Mouse (Mus musculus) midbrain, embryonic 16.5 days (tissue): ENCODE data around the gene Mcu. TPM values are rescaled to one million over a fixed set of nuclear protein-coding genes. Genes with fewer than 3 reads are reported as not detected.

Experiments used
- ATAC-seq: fragments of 200-750 bp; cut with Nextera tagmentation; 2 replicates; pipeline ENCODE4 v1.8.0; 2017; ENCODE audit warnings: moderate TSS enrichment
- H3K27ac ChIP-seq: fragments of 300-500 bp; sonication (generic); 2 replicates; pipeline ENCODE4 v1.5.1; 2014; ENCODE audit warnings: mild to moderate bottlenecking, low read length, mixed read lengths
- H3K27me3 ChIP-seq: fragments of 300-500 bp; sonication (generic); 2 replicates; pipeline ENCODE4 v1.6.1; 2014; ENCODE audit warnings: low read depth, low read length, mixed read lengths; ENCODE audit not compliant: control insufficient read depth, insufficient read depth
- H3K36me3 ChIP-seq: fragments of 300-500 bp; sonication (generic); 2 replicates; pipeline ENCODE4 v1.6.1; 2014; ENCODE audit warnings: mild to moderate bottlenecking, low read length, moderate library complexity, mixed read lengths; ENCODE audit not compliant: control insufficient read depth, insufficient read depth
- H3K4me1 ChIP-seq: fragments of 300-500 bp; sonication (generic); 2 replicates; pipeline ENCODE4 v1.6.1; 2014; ENCODE audit warnings: mild to moderate bottlenecking, low read length, mixed read lengths; ENCODE audit not compliant: control insufficient read depth, insufficient read depth
- H3K4me2 ChIP-seq: fragments of 300-500 bp; sonication (generic); 2 replicates; pipeline ENCODE4 v1.6.1; 2014; ENCODE audit warnings: mild to moderate bottlenecking, low read length, mixed read lengths
- H3K4me3 ChIP-seq: fragments of 300-500 bp; sonication (generic); 2 replicates; pipeline ENCODE4 v1.5.1; 2014; ENCODE audit warnings: low read depth, mild to moderate bottlenecking, low read length, moderate library complexity, mixed read lengths
- H3K9ac ChIP-seq: fragments of 300-500 bp; sonication (generic); 2 replicates; pipeline ENCODE4 v1.6.1; 2014; ENCODE audit warnings: low read depth, low read length, mixed read lengths
- H3K9me3 ChIP-seq: fragments of 300-500 bp; sonication (generic); replicated peaks from 2 replicates; pipeline ENCODE4 v1.6.1; 2014; ENCODE audit warnings: mild to moderate bottlenecking, low read length, mixed read lengths; ENCODE audit not compliant: control insufficient read depth, poor library complexity, severe bottlenecking
- WGBS: fragments of 180-500 bp; shearing (Covaris S2); extraction: QIAGEN DNeasy Blood & Tissue Kit; methylation state at CpG from one replicate; pipeline ENCODE4 v1.1.7; 2014; 5-methylcytosine and 5-hydroxymethylcytosine counted together
- polyA plus RNA-seq: library from polyadenylated mRNA; unstranded; fragments of >200 nt; fragmentation: Nextera tagmentation; extraction: Ambion mirVana; gene quantifications from 2 replicates; pipeline ENCODE4 v1.2.1, GENCODE M21; 2015

The Mcu gene
- polyA plus RNA-seq, 1 experiment from 2014 or later: 36.4 TPM

DNA sequence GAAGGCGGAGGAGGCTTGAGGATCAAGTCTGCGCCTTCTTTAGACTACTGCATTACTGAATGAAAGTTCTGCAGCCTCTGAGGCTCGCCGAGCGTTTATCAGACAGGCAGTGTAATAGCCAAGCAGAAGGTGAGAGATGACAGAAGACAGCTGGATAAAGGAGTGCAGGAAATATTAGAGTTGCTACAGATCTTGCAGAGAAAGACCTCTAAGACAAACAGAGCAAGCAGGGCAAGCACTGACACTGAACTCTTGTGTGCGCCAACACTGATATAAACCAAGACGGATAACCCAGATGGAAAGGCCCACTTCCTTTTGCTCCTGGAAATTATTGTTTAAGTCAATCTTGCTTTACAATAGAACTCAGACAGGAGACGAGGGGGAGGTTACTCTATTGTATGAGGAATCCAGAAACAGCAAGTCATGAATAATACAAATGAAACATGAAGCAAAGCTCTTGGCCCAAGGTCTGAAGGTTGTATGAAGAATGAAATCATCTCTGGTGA lies 92.6 kb downstream of the Mcu start:
- no peaks in the 10 kb centered on the region for H3K27me3 ChIP-seq
- H3K4me2 ChIP-seq: no peak overlapping the region
- no peak overlapping the region for H3K4me3 ChIP-seq
- 0 out of 2 replicates have a peak, but pooled peaks cover 2% of the 10 kb centered on the region for H3K9me3 ChIP-seq
- WGBS: 52% methylated on average over 8 of the region's 8 CpGs
- peaks cover 2% of the 10 kb centered on the region; the same call in 1 of the 2 replicates for H3K4me1 ChIP-seq
- H3K36me3 ChIP-seq: no peaks in the 10 kb centered on the region
- H3K27ac ChIP-seq: no peak overlapping the region
- no peak overlapping the region; the same call in 1 of the 2 replicates for H3K9ac ChIP-seq
- no peak for ATAC-seq

- H3K9me3 ChIP-seq: 0 out of 2 replicates have a peak, but pooled peaks cover 2% of the 10 kb centered on the region
- H3K9ac ChIP-seq: no peak overlapping the region
- H3K4me3 ChIP-seq: no peak overlapping the region
- H3K27me3 ChIP-seq: no peaks in the 10 kb centered on the region
- H3K36me3 ChIP-seq: no peaks in the 10 kb centered on the region
- H3K4me2 ChIP-seq: no peak overlapping the region
- no peak for ATAC-seq
- peaks cover 2% of the 10 kb centered on the region; the same call in 1 of the 2 replicates for H3K4me1 ChIP-seq
- 79% methylated on average over 2 of the region's 2 CpGs for WGBS
- H3K27ac ChIP-seq: no peak overlapping the region
These were observed 95.8 kb downstream of the Mcu start for GRCm38 (mm10) chr10:59520701-59521100.

DNA sequence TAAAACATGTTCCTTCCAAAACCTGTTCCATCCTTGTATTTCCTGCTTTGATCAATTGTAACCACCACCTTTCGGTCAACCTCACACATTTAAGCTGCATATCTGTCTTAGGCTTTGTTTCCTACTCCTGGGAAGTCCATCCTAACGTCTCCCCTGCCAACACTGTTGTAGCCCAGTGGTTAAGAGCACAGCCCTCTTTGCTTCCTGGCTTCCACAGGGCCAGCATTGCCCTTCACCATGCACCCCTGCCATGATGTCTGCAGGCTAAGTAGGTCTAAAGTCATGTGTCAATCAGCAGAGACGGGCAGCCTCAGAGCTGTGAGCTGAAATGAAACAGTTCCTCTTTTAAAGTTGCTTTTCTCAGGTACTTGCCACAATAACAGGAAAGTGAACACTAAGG lies 97.1 kb downstream of the Mcu start:
- H3K27me3 ChIP-seq: no peaks in the 10 kb centered on the region
- no peaks in the 10 kb centered on the region for H3K36me3 ChIP-seq
- WGBS: 89% methylated on average over 3 of the region's 3 CpGs
- H3K9ac ChIP-seq: no peak overlapping the region
- no peak overlapping the region for H3K4me2 ChIP-seq
- H3K9me3 ChIP-seq: 0 out of 2 replicates have a peak, but pooled peaks cover 2% of the 10 kb centered on the region
- H3K4me1 ChIP-seq: peaks cover 2% of the 10 kb centered on the region; the same call in 1 of the 2 replicates
- H3K27ac ChIP-seq: no peak overlapping the region
- no peak overlapping the region for H3K4me3 ChIP-seq
- ATAC-seq: no peak

GRCm38 (mm10) chr10:59517201-59517600 lies 99.3 kb downstream of the Mcu start:
- Histone ChIP-seq H3K9ac (no peak overlapping the region), H3K4me3 (no peak overlapping the region), H3K4me2 (no peak overlapping the region), H3K27me3 (no peaks in the 10 kb centered on the region), H3K36me3 (no peaks in the 10 kb centered on the region), H3K9me3 (0 out of 2 replicates have a peak, but pooled peaks cover 2% of the 10 kb centered on the region), H3K4me1 (no peaks in the 10 kb centered on the region), H3K27ac (no peak overlapping the region)
- ATAC-seq: no peak
- 80% methylated on average over 13 of the region's 13 CpGs for WGBS

DNA sequence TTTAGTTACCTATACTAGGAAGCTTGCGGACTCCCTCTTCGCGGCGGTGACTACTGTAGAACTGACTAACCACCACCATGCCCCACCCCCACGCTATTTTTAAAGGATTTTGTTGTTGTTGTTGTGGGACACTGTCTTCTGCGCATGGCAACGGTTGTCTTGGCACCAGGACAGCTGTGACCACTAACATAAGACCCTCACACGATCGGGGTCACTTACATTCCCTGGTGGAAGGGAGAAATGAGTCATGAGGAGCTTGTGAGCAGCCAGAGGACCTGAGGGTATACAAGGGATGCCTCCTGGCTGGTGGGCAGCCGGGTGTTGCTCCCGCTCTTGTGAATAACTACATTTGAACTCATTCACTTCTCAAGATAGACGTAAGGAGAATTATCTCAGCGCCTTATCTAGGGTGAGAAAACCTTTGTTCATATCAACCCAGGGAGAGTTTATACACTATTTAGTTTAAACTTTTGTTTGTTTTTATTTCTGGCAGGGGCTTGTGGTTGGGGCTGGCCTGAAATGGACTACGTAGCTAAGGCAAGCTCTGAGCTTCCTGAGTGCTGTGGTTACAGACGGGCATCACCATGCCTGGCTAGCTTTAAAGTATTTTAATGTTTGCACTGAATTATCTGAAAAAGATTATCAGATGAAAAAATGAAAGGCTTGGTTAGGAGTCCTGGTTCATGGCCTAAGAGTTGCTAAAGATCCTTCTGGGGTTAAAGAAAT lies 101.6 kb downstream of the Mcu start:
- H3K36me3 ChIP-seq: no peaks in the 10 kb centered on the region
- no peak overlapping the region for H3K27ac ChIP-seq
- WGBS: 86% methylated on average over 15 of the region's 15 CpGs
- peaks cover 3% of the 10 kb centered on the region; the same call in 1 of the 2 replicates for H3K4me1 ChIP-seq
- 0 out of 2 replicates have a peak, but pooled peaks cover 2% of the 10 kb centered on the region for H3K9me3 ChIP-seq
- H3K4me2 ChIP-seq: no peak overlapping the region
- H3K9ac ChIP-seq: no peak overlapping the region
- H3K27me3 ChIP-seq: no peaks in the 10 kb centered on the region
- H3K4me3 ChIP-seq: no peak overlapping the region
- no peak for ATAC-seq

- Histone ChIP-seq H3K9ac (no peak overlapping the region), H3K27me3 (no peaks in the 10 kb centered on the region), H3K4me2 (no peak overlapping the region), H3K4me1 (peaks cover 3% of the 10 kb centered on the region; the same call in 1 of the 2 replicates), H3K36me3 (no peaks in the 10 kb centered on the region), H3K4me3 (no peak overlapping the region), H3K9me3 (no peaks in the 10 kb centered on the region), H3K27ac (no peak overlapping the region)
- 90% methylated on average over 9 of the region's 9 CpGs for WGBS
- ATAC-seq: no peak
These were observed 104.3 kb downstream of the Mcu start for GRCm38 (mm10) chr10:59512173-59512572.

DNA sequence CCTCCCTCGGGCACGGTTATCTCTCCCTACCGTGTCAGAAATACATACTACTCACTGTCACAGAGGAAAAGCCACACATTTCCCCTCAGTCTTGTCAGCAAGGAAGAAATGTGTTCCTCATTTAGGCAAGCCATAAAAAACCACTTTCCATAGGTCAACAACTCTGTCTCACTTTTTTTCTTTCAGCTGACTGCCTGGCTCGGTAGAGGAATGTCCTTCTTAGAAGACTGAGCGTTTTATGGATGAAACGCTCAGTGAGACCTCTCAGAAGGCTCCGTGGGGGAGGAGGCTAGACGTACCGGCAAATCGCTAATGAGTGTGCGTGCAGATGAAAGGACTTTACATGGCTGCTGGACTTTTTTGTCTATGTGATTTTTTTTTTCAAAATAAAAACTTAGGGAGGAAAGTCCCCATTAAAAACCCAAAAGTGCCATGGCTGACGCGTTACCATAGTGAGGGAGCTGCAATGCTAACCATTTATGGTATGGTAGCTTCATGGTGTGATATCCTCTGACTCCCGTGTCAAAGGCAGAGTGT lies 105.0 kb downstream of the Mcu start:
- WGBS: 40% methylated on average over 14 of the region's 14 CpGs

GRCm38 (mm10) chr10:59510713-59511426 lies 105.6 kb downstream of the Mcu start:
- H3K27me3 ChIP-seq: no peaks in the 10 kb centered on the region
- no peak overlapping the region for H3K27ac ChIP-seq
- ATAC-seq: no peak
- peaks cover 3% of the 10 kb centered on the region; the same call in 1 of the 2 replicates for H3K4me1 ChIP-seq
- H3K9ac ChIP-seq: no peak overlapping the region
- WGBS: 79% methylated on average over 14 of the region's 14 CpGs
- no peaks in the 10 kb centered on the region for H3K36me3 ChIP-seq
- H3K4me3 ChIP-seq: no peak overlapping the region
- H3K9me3 ChIP-seq: no peaks in the 10 kb centered on the region
- no peak overlapping the region for H3K4me2 ChIP-seq

More for the DNA sequence above, 105.0 kb downstream of the Mcu start:
- Histone ChIP-seq H3K9ac (no peak overlapping the region), H3K4me1 (peaks cover 3% of the 10 kb centered on the region; the same call in 1 of the 2 replicates), H3K4me3 (no peak overlapping the region), H3K27me3 (no peaks in the 10 kb centered on the region), H3K27ac (no peak overlapping the region), H3K4me2 (no peak overlapping the region), H3K9me3 (no peaks in the 10 kb centered on the region), H3K36me3 (no peaks in the 10 kb centered on the region)
- no peak for ATAC-seq
